Mouse (Mus musculus): ENCODE measurements at regions not wholly inside any gene's neighbourhood (a gene's known extent, or its start where the extent isn't known, plus 50 kb on each side); places are given as distances from the start of the nearest gene placed in this dataset.

GRCm38 (mm10) chr10:125861734-125862133 lies 104.2 kb upstream of the Lrig3 start:
- no peak for DNase-seq (ENCODE audit: low read depth in 1 of 2, low spot score in 2 of 2)
- Histone ChIP-seq H3K4me3 (ENCODE audit: extremely low read depth, insufficient read depth, insufficient read length) (no peak overlapping the region), H3K27ac (ENCODE audit: insufficient read depth, low read length) (no peak overlapping the region), H3K36me3 (ENCODE audit: control insufficient read depth, insufficient read depth, low read length) (no peaks in the 10 kb centered on the region), H3K27me3 (ENCODE audit: control insufficient read depth, insufficient read depth, low read length) (no peaks in the 10 kb centered on the region), H3K4me1 (ENCODE audit: control insufficient read depth, insufficient read depth, insufficient read length) (no peaks in the 10 kb centered on the region)
- TF ChIP-seq POLR2A (IDR thresholded peaks at IDR 0.05; ENCODE audit: low read depth, low read length) = no peak
- 91% methylated on average over 9 of the region's 9 CpGs for WGBS

- no peaks in the 10 kb centered on the region for H3K4me1 ChIP-seq (ENCODE audit: control insufficient read depth, insufficient read depth, insufficient read length)
- 92% methylated on average over 6 of the region's 6 CpGs for WGBS
- no peaks in the 10 kb centered on the region for H3K36me3 ChIP-seq (ENCODE audit: control insufficient read depth, insufficient read depth, low read length)
- no peak overlapping the region for H3K27ac ChIP-seq (ENCODE audit: insufficient read depth, low read length)
- no peak for DNase-seq (ENCODE audit: low read depth in 1 of 2, low spot score in 2 of 2)
- TF ChIP-seq POLR2A (IDR thresholded peaks at IDR 0.05; ENCODE audit: low read depth, low read length) (no peak), CTCF (IDR thresholded peaks at IDR 0.05; ENCODE audit: extremely low read depth, insufficient read depth, insufficient read length, insufficient replicate concordance) (no peak)
- no peak overlapping the region for H3K4me3 ChIP-seq (ENCODE audit: extremely low read depth, insufficient read depth, insufficient read length)
- H3K27me3 ChIP-seq (ENCODE audit: control insufficient read depth, insufficient read depth, low read length) = no peaks in the 10 kb centered on the region
Observed at GRCm38 (mm10) chr10:125866346-125866745, 99.6 kb upstream of the Lrig3 start.

- H3K4me1 ChIP-seq (ENCODE audit: control insufficient read depth, insufficient read depth, insufficient read length) = no peaks in the 10 kb centered on the region
- no peaks in the 10 kb centered on the region for H3K27me3 ChIP-seq (ENCODE audit: control insufficient read depth, insufficient read depth, low read length)
- DNase-seq (ENCODE audit: low read depth in 1 of 2, low spot score in 2 of 2) = no peak
- TF ChIP-seq POLR2A (IDR thresholded peaks at IDR 0.05; ENCODE audit: low read depth, low read length) (no peak), CTCF (IDR thresholded peaks at IDR 0.05; ENCODE audit: extremely low read depth, insufficient read depth, insufficient read length, insufficient replicate concordance) (no peak)
- no peak overlapping the region for H3K27ac ChIP-seq (ENCODE audit: insufficient read depth, low read length)
- no peak overlapping the region for H3K4me3 ChIP-seq (ENCODE audit: extremely low read depth, insufficient read depth, insufficient read length)
- H3K36me3 ChIP-seq (ENCODE audit: control insufficient read depth, insufficient read depth, low read length) = no peaks in the 10 kb centered on the region
- 91% methylated on average over 3 of the region's 3 CpGs for WGBS
Observed at GRCm38 (mm10) chr10:125884563-125884962, 81.4 kb upstream of the Lrig3 start.

- no peaks in the 10 kb centered on the region for H3K36me3 ChIP-seq (ENCODE audit: control insufficient read depth, insufficient read depth, low read length)
- WGBS = 70% methylated on average over 6 of the region's 6 CpGs
- DNase-seq (ENCODE audit: low read depth in 1 of 2, low spot score in 2 of 2) = no peak
- H3K27ac ChIP-seq (ENCODE audit: insufficient read depth, low read length) = no peak overlapping the region
- H3K4me1 ChIP-seq (ENCODE audit: control insufficient read depth, insufficient read depth, insufficient read length) = no peaks in the 10 kb centered on the region
- H3K4me3 ChIP-seq (ENCODE audit: extremely low read depth, insufficient read depth, insufficient read length) = no peak overlapping the region
- H3K27me3 ChIP-seq (ENCODE audit: control insufficient read depth, insufficient read depth, low read length) = no peaks in the 10 kb centered on the region
- TF ChIP-seq POLR2A (IDR thresholded peaks at IDR 0.05; ENCODE audit: low read depth, low read length) = no peak
- TF ChIP-seq CTCF (IDR thresholded peaks at IDR 0.05; ENCODE audit: extremely low read depth, insufficient read depth, insufficient read length, insufficient replicate concordance) = no peak
Observed at GRCm38 (mm10) chr10:125885796-125886195, 80.2 kb upstream of the Lrig3 start.

GRCm38 (mm10) chr10:125892122-125892521 lies 73.8 kb upstream of the Lrig3 start:
- no peak for DNase-seq (ENCODE audit: low read depth in 1 of 2, low spot score in 2 of 2)
- no peak overlapping the region for H3K4me3 ChIP-seq (ENCODE audit: extremely low read depth, insufficient read depth, insufficient read length)
- H3K27ac ChIP-seq (ENCODE audit: insufficient read depth, low read length) = no peak overlapping the region
- no peaks in the 10 kb centered on the region for H3K4me1 ChIP-seq (ENCODE audit: control insufficient read depth, insufficient read depth, insufficient read length)
- TF ChIP-seq POLR2A (IDR thresholded peaks at IDR 0.05; ENCODE audit: low read depth, low read length) (no peak), CTCF (IDR thresholded peaks at IDR 0.05; ENCODE audit: extremely low read depth, insufficient read depth, insufficient read length, insufficient replicate concordance) (no peak)
- WGBS = 79% methylated on average over 7 of the region's 7 CpGs
- H3K36me3 ChIP-seq (ENCODE audit: control insufficient read depth, insufficient read depth, low read length) = no peaks in the 10 kb centered on the region
- H3K27me3 ChIP-seq (ENCODE audit: control insufficient read depth, insufficient read depth, low read length) = no peaks in the 10 kb centered on the region

- no peak for TF ChIP-seq POLR2A (IDR thresholded peaks at IDR 0.05; ENCODE audit: low read depth, low read length)
- TF ChIP-seq CTCF (IDR thresholded peaks at IDR 0.05; ENCODE audit: extremely low read depth, insufficient read depth, insufficient read length, insufficient replicate concordance) = no peak
- Histone ChIP-seq H3K4me1 (ENCODE audit: control insufficient read depth, insufficient read depth, insufficient read length) (no peaks in the 10 kb centered on the region), H3K4me3 (ENCODE audit: extremely low read depth, insufficient read depth, insufficient read length) (no peak overlapping the region), H3K36me3 (ENCODE audit: control insufficient read depth, insufficient read depth, low read length) (no peaks in the 10 kb centered on the region), H3K27ac (ENCODE audit: insufficient read depth, low read length) (no peak overlapping the region), H3K27me3 (ENCODE audit: control insufficient read depth, insufficient read depth, low read length) (no peaks in the 10 kb centered on the region)
- no peak for DNase-seq (ENCODE audit: low read depth in 1 of 2, low spot score in 2 of 2)
- 89% methylated on average over 7 of the region's 7 CpGs for WGBS
Observed at GRCm38 (mm10) chr10:125895744-125896482, 70.1 kb upstream of the Lrig3 start.

GRCm38 (mm10) chr10:125896646-125897045 lies 69.3 kb upstream of the Lrig3 start:
- no peak for DNase-seq (ENCODE audit: low read depth in 1 of 2, low spot score in 2 of 2)
- WGBS = 88% methylated on average over 5 of the region's 5 CpGs
- Histone ChIP-seq H3K27ac (ENCODE audit: insufficient read depth, low read length) (no peak overlapping the region), H3K4me3 (ENCODE audit: extremely low read depth, insufficient read depth, insufficient read length) (no peak overlapping the region), H3K36me3 (ENCODE audit: control insufficient read depth, insufficient read depth, low read length) (no peaks in the 10 kb centered on the region), H3K27me3 (ENCODE audit: control insufficient read depth, insufficient read depth, low read length) (no peaks in the 10 kb centered on the region), H3K4me1 (ENCODE audit: control insufficient read depth, insufficient read depth, insufficient read length) (no peaks in the 10 kb centered on the region)
- no peak for TF ChIP-seq CTCF (IDR thresholded peaks at IDR 0.05; ENCODE audit: extremely low read depth, insufficient read depth, insufficient read length, insufficient replicate concordance)
- TF ChIP-seq POLR2A (IDR thresholded peaks at IDR 0.05; ENCODE audit: low read depth, low read length) = no peak

Measured in spleen, adult 2 months (tissue).